Mouse (Mus musculus): ENCODE data around the gene Ppp1r27. TPM values are rescaled to one million over a fixed set of nuclear protein-coding genes. Genes with fewer than 3 reads are reported as not detected.

Ppp1r27 gene
- total RNA-seq, 2 experiments from 2014 or later = 188 to 418 TPM

DNA sequence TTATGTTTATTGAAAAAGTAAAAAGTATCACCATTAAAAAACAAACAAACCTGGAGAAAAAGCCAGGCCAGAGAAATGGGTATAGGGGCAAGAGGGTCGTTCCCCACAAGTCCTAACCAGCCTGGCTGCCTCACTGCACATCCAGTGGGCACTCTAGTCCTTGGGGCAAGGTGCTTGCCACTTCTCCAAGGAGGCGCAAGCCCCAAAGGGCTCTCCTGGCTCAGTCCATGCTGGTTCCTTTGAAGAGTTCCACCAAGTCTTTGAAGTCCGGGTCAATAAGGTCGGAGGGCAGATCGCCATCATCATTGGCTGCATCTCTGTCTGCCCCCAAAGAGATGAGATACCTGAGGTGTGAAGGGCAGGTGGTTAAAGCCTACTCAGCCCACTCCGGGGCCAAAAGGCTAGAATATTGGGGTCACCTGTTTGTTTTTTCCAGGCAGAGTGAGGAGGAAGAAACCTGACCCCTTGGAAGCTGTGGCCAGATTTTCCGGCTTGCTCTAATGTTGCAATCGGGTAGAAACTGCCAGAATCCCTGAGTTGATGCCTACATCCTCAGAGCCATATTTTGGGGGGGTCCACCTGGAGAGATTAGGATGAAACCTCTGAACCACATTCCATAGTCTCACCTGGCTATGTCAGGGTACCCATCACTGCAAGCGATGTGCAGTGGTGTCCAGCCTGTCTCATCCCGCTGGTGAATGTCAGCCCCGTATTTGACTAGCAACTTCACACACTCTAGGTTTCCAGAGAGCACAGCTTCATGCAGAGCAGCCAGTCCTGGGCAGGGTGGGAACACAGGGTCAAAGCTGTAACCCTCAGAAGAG is 734 bp downstream of the Ppp1r27 start:
- intact Hi-C loops (cut with DNase I) = loop anchor here (2.0 kb wide), 1 partner anchor 29 kb away; no protein-coding TSS in a partner anchor
- peak overlapping the region; percentile 99 for H3K27ac ChIP-seq
- DNase-seq = peak; percentile 73
- H3K4me3 ChIP-seq = peak overlapping the region; percentile 96
- TF ChIP-seq CTCF (IDR thresholded peaks at IDR 0.05) = no peak

DNA sequence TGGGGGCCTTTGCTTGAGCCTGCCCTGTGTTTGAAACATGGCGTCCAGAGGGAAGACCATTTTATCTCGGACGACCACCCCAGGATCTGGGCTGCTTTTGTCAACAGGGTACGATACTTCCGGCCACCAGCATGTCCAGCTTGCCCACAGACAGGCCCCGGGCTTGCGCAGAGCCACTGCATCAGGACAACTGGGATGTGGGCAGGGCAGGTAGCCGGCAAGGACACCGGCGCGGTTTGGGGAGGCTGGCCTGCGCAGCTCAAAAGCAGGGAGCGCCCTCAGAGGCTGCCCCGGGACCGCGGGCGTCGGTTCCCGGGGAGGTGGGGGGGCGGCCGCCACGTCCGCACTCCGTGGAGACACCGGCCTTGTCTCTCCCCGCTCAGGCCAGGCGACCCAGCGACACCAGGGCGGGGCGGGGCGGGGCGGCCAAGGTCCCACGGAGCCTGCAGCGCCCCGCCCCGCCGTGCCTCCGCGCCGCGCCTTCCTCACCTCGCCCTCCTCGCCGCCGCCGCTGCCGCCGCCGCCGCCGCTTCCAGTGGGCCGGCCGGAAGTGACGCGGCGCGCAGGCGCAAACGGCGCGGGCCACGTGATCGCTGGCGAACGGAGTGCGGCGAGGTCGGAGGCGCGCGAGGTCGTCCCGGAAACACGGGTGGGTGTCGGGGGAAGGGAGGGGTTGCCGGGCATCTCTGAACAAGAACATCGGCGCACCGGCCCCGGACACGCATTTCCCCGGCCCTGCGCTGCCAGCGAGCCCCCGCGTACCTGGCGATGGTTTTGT is 1.6 kb downstream of the Ppp1r27 start, which contains the start of gene Mcrip1:
Gene Mcrip1 (minus strand): TSS at position 560 of the 778 bp plus-strand sequence.
- H3K27ac ChIP-seq = peak within 1 kb of the TSS; percentile 99
- peak within 1 kb of the TSS; percentile 96 for H3K4me3 ChIP-seq
- peak; percentile 97 for DNase-seq
- TF ChIP-seq CTCF (IDR thresholded peaks at IDR 0.05) = no peak
- intact Hi-C loops (cut with DNase I) = loop anchor here (2.0 kb wide), 1 partner anchor 29 kb away; no protein-coding TSS in a partner anchor

DNA sequence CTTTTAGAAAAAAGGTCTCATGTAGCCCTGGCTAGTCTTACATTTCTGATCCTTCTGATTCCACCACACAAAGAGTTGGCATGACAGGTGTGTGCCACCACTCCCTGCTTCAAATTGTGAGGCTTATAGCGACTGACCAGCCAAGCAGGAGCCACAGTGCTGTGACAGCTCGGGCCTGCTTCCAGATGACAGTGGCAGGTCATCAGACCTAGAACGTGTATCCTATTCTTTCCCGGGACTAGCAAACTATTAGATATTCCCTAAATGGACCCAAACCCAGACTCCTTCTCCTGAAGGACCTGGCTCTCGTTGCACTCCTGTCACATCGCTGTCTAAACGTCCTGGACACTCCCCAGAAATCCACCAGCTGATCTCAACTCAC is 2.2 kb downstream of the Ppp1r27 start:
- H3K27ac ChIP-seq = peak overlapping the region; percentile 99
- intact Hi-C loops (cut with DNase I) = loop anchor here (2.0 kb wide), 1 partner anchor 28 kb away; no protein-coding TSS in a partner anchor
- H3K4me3 ChIP-seq = peak overlapping the region; percentile 96
- no peak for TF ChIP-seq CTCF (IDR thresholded peaks at IDR 0.05)
- peak; percentile 49 for DNase-seq

DNA sequence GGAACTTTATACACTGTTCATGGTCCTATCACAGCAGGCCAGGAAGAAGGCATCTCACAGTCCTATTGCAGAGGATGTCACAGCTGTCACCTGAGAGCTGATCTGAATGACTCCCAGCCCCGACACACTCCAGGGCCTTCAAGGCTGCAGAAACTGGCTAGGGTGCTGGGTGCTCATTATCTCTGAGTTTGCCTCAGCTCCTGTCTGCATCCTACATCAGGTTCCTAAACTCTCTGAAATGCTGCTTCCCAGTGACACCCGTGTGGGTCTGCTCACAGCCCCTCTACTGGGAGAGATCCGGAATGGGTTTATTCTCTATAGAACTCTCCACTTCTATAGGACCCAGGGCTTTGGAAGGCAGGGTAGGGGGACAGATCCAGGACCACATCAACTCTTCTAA is 2.7 kb downstream of the Ppp1r27 start:
- no peak for DNase-seq
- intact Hi-C loops (cut with DNase I) = loop anchor here (2.0 kb wide), 1 partner anchor 27 kb away; no protein-coding TSS in a partner anchor
- no peak for TF ChIP-seq CTCF (IDR thresholded peaks at IDR 0.05)
- Histone ChIP-seq H3K4me3 (peak overlapping the region; percentile 96), H3K27ac (peak overlapping the region; percentile 99)

DNA sequence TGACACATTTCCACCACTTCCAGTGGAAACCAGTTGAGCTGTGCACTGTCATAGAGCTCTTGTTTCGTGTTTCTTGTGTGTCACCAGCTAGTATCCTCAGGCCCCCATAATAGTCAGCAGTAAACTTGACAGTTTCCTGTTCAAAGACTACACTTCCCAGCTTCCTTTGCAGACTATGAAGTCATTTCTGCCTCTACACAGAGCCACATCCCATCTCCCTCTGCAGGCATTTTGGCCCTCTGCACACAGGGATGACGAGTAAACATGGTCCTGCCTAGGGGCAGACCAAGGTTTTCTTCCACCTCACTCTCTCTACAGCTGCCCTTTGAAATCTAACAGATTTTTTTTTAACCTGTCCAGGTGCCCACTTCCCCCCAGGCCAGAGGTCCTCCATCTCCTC is 3.5 kb downstream of the Ppp1r27 start:
- Histone ChIP-seq H3K4me3 (peak overlapping the region; percentile 96), H3K27ac (peak overlapping the region; percentile 99)
- TF ChIP-seq CTCF (IDR thresholded peaks at IDR 0.05) = peak; percentile 29; the same call in 1 of the 2 replicates
- intact Hi-C loops (cut with DNase I) = no loop called here
- no peak for DNase-seq

DNA sequence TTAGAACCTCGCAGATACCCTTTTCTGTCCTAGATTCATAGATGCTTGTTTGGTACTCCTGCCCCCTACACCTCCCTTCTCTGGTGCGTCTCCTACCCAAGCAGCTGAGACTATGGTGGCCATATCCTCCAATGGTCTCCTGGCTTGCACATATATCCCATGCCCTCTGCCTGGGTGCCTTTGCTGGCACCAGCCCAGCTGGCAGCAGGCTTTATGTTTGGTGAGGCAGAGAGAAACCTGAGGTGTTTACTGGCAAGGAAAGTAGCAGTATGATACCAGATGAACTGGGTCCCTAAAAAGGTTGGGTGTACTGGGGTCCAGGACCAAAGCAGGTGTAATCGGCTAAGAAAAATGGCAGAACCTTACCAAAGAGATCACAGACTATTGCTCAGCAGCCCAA is 5.0 kb downstream of the Ppp1r27 start:
- TF ChIP-seq CTCF (IDR thresholded peaks at IDR 0.05) = no peak
- peak overlapping the region; percentile 68 for H3K27ac ChIP-seq
- intact Hi-C loops (cut with DNase I) = no loop called here
- DNase-seq = peak; percentile 75
- H3K4me3 ChIP-seq = no peak overlapping the region

DNA sequence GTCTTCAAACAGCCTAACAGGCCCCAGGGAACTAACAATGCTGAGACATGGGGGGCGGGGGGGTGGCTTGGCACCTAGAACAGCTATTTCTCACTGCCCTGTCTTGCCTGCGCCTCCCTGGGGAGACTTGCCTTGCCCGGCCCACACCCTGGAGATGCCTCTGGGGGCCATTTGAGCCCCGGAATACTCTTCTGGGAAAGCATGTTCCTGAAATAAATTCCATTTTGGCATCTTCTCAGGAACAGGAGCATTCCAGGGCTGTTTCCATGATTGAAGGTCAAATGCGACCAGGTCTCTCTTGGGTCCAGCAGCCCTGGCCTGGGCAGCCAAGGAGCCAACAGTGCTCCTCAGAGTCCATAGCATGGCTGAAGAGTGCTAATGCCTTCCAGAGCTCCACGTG is 8.6 kb downstream of the Ppp1r27 start:
- Histone ChIP-seq H3K27ac (peak overlapping the region; percentile 83), H3K4me3 (no peak overlapping the region)
- no peak for TF ChIP-seq CTCF (IDR thresholded peaks at IDR 0.05)
- DNase-seq = no peak
- intact Hi-C loops (cut with DNase I) = loop anchor here (5.0 kb wide), 1 partner anchor 35 kb away; no protein-coding TSS in a partner anchor

DNA sequence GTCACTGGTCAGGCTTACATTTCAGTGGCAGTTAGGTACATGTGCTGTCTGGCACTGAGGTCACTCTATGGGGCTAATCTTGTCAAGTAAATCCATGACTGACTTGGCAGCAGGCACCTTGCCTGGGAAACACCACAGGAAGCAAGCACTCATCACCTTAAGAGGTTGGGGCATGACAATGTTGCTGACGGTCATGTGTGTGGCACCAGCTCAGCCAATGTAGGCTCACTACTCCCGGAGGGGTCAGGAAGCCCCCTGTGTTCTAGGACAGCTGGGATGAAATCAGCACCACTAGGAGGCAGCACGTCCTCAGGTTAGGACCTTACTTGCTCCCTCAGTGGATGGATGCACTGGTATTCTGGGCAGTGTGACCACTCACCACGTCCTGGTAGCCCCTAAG is 9.0 kb downstream of the Ppp1r27 start:
- Histone ChIP-seq H3K4me3 (no peak overlapping the region), H3K27ac (peak overlapping the region; percentile 83)
- DNase-seq = peak; percentile 67
- peak; percentile 68 for TF ChIP-seq CTCF (IDR thresholded peaks at IDR 0.05)
- intact Hi-C loops (cut with DNase I) = loop anchor here (5.0 kb wide), 1 partner anchor 35 kb away; no protein-coding TSS in a partner anchor

DNA sequence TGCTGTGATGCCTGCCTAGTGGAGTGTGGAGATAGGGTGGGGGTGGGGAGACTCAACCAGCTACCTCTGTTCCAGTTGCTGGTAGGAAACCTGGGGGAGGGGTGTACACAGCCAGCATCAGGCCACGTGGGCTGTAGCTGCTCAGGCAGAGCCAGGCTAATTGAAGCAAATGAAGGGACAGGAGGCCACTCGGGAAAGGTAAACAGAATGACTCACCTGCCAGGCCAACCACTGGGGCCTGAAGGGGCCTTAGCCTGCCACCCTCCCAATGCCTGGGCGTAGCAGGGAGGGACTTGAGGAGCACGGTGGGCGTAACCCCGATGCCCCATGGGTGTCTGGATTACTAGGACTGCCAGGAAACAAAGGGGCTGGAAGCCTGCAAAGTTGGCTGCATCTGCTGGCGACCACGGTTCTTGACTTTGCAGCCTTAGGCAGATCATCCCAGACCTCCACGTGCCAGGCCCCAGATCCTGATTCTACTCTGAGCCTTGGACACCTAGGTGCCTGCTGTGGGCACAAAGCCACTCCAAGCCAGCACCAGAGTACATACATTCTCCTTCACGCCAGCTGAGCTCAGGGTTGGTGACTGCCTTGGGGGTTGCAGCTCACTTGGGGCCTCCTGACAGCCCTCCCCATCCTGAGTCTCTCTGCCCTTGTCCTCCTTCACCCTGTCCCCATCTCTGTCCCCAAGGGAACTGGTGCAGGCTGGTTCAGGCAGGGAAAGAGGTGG is 11.5 kb downstream of the Ppp1r27 start:
- intact Hi-C loops (cut with DNase I) = loop anchor here (2.0 to 5.0 kb wide), 2 partner anchors 19 to 38 kb away; no protein-coding TSS in a partner anchor
- DNase-seq = no peak
- no peak for TF ChIP-seq CTCF (IDR thresholded peaks at IDR 0.05)
- H3K27ac ChIP-seq = peak overlapping the region; percentile 74
- no peak overlapping the region for H3K4me3 ChIP-seq

DNA sequence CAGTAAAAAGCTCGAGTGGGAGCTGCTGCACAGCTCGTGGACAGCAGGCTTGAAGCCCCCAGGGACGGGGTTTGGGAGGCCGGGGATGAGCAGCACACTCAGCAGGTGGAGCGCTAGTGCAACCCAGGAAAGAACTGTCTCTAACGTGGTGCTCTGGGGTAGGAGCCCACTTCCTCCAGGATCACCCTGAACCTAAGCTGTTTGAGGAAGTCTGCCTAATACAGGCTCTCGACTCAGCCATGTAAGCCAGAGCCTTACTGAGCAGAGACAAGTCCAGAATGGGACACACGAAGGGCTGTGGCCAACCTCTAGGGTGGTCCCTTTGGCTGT is 12.0 kb downstream of the Ppp1r27 start:
- no peak for TF ChIP-seq CTCF (IDR thresholded peaks at IDR 0.05)
- DNase-seq = no peak
- H3K27ac ChIP-seq = peak overlapping the region; percentile 74
- intact Hi-C loops (cut with DNase I) = loop anchor here (2.0 kb wide), 1 partner anchor 18 kb away; no protein-coding TSS in a partner anchor
- H3K4me3 ChIP-seq = no peak overlapping the region

DNA sequence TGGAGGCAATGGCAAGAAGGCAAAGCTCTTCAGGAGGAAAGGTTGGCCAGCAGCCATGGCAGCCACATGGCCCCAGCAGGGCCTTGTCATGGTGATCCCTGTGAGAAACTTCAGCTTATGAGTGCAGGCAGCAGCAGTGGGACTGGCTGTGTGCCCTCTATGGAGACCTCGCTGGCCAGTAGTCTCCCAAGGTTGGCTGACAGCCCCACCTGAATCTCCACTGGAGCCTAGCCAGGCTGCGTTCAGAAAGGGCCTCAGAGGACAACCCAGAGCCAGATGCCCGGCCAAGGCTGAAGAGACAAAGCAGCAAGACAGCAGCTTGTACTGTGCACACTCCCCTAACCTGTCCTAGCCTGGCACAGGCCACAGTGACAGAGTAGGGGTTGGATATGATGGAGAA is 12.4 kb downstream of the Ppp1r27 start:
- H3K27ac ChIP-seq = peak overlapping the region; percentile 74
- DNase-seq = peak; percentile 92
- intact Hi-C loops (cut with DNase I) = loop anchor here (2.0 kb wide), 1 partner anchor 18 kb away; no protein-coding TSS in a partner anchor
- H3K4me3 ChIP-seq = no peak overlapping the region
- no peak for TF ChIP-seq CTCF (IDR thresholded peaks at IDR 0.05)

DNA sequence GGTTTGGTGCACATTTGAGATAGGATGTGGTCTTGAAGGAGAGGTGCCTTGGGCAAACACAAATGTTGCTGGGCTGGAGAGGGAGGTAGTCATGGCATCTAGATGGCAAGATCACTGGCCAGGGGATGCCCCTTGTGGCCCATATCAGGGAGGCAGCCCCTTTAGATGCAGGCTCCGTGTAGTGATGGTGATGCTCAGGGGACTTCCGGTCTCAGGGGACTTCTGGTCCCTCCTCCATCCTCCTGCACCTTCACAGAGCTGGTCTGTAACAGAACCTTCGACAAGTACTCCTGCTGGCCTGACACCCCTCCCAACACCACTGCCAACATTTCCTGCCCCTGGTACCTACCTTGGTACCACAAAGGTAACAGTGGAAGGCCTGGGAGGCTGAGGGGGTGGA is 15.1 kb downstream of the Ppp1r27 start:
- H3K4me3 ChIP-seq = no peak overlapping the region
- intact Hi-C loops (cut with DNase I) = no loop called here
- no peak for TF ChIP-seq CTCF (IDR thresholded peaks at IDR 0.05)
- no peak overlapping the region for H3K27ac ChIP-seq
- no peak for DNase-seq
